Mouse (Mus musculus) layer of hippocampus, adult 18-20 months (tissue): ENCODE measurements at regions not wholly inside any gene's neighbourhood (a gene's known extent, or its start where the extent isn't known, plus 50 kb on each side); places are given as distances from the start of the nearest gene placed in this dataset.

Experiments used
- DNase-seq, 2 experiments: peaks; one replicate each; pipeline ENCODE4 v3.0.0; 2022; ENCODE audit warnings: low spot score in 2 of 2

GRCm38 (mm10) chr12:10035479-10035878 lies 334.3 kb upstream of the Nt5c1b start:
- no peak for DNase-seq

GRCm38 (mm10) chr12:10062006-10062514 lies 307.7 kb upstream of the Nt5c1b start:
- no peak for DNase-seq

- DNase-seq = no peak
Observed at GRCm38 (mm10) chr12:10078341-10078740, 291.4 kb upstream of the Nt5c1b start.

- no peak for DNase-seq
Observed at GRCm38 (mm10) chr12:10079482-10079881, 290.3 kb upstream of the Nt5c1b start.

GRCm38 (mm10) chr12:10112874-10113453 lies 256.8 kb upstream of the Nt5c1b start:
- no peak for DNase-seq

GRCm38 (mm10) chr12:10122102-10122501 lies 247.7 kb upstream of the Nt5c1b start:
- DNase-seq = no peak

GRCm38 (mm10) chr12:10127995-10128573 lies 241.7 kb upstream of the Nt5c1b start:
- no peak for DNase-seq

GRCm38 (mm10) chr12:10134141-10134540 lies 235.6 kb upstream of the Nt5c1b start:
- DNase-seq = no peak

GRCm38 (mm10) chr12:10135915-10136314 lies 233.9 kb upstream of the Nt5c1b start:
- no peak for DNase-seq

GRCm38 (mm10) chr12:10140131-10140530 lies 229.6 kb upstream of the Nt5c1b start:
- no peak for DNase-seq

GRCm38 (mm10) chr12:10160837-10161236 lies 208.9 kb upstream of the Nt5c1b start:
- no peak for DNase-seq

- no peak for DNase-seq
Observed at GRCm38 (mm10) chr12:10168042-10168441, 201.7 kb upstream of the Nt5c1b start.

GRCm38 (mm10) chr12:10168581-10168980 lies 201.2 kb upstream of the Nt5c1b start:
- peak; percentile 3 to 39 for DNase-seq

- DNase-seq = no peak
Observed at GRCm38 (mm10) chr12:10178718-10179117, 191.1 kb upstream of the Nt5c1b start.

- no peak for DNase-seq
Observed at GRCm38 (mm10) chr12:10179147-10179814, 190.5 kb upstream of the Nt5c1b start.

GRCm38 (mm10) chr12:10179815-10180468 lies 189.8 kb upstream of the Nt5c1b start:
- DNase-seq = no peak

- DNase-seq = no peak
Observed at GRCm38 (mm10) chr12:10182589-10182988, 187.2 kb upstream of the Nt5c1b start.

GRCm38 (mm10) chr12:10186576-10186975 lies 183.2 kb upstream of the Nt5c1b start:
- no peak for DNase-seq

- DNase-seq = no peak
Observed at GRCm38 (mm10) chr12:10189746-10190145, 180.0 kb upstream of the Nt5c1b start.

- DNase-seq = no peak
Observed at GRCm38 (mm10) chr12:10197906-10198460, 171.8 kb upstream of the Nt5c1b start.

GRCm38 (mm10) chr12:10209841-10210240 lies 159.9 kb upstream of the Nt5c1b start:
- no peak for DNase-seq

- DNase-seq = no peak
Observed at GRCm38 (mm10) chr12:10222821-10223220, 147.0 kb upstream of the Nt5c1b start.
